Mouse (Mus musculus): ENCODE data around the gene Klf15. TPM values are rescaled to one million over a fixed set of nuclear protein-coding genes. Genes with fewer than 3 reads are reported as not detected.

The Klf15 gene
- polyA plus RNA-seq, 1 experiment from 2014 or later: 18.4 TPM

DNA sequence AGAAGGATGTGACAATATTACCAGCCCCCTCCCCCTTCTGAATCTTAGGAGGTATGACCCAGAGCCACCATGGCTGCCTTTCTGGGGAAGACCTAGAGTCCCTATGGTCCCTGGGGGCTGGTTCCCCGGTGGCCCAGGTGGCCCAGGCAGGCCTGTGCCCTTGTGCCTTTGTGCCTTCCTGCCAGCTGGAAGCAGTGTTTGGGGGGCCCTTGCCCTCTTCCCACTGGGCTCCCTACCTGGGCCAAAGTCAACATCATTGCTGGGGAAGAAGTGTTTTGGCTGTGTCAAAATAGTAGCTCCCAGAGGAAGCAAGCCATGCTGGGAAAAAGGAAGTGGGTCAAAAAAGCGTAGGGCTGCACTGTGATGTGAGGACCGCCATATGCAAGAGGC is 12.0 kb downstream of the Klf15 start:
- H3K4me3 ChIP-seq (replicated peaks): no peak overlapping the region
- no peak overlapping the region for H3K27ac ChIP-seq (replicated peaks)
- no peak overlapping the region for H3K4me2 ChIP-seq
- no peak for ATAC-seq (ENCODE audit: insufficient read depth)
- H3K36me3 ChIP-seq (replicated peaks): no peaks in the 10 kb centered on the region
- no peaks in the 10 kb centered on the region for H3K27me3 ChIP-seq
- H3K4me1 ChIP-seq (replicated peaks): peaks cover 13% of the 10 kb centered on the region; the same call in 1 of the 2 replicates
- no peaks in the 10 kb centered on the region for H3K9me3 ChIP-seq (replicated peaks)
- WGBS (ENCODE audit: insufficient replicate concordance): 63% methylated on average over 3 of the region's 3 CpGs
- no peak overlapping the region for H3K9ac ChIP-seq

- Histone ChIP-seq H3K27me3 (no peaks in the 10 kb centered on the region), H3K27ac (replicated peaks) (0 out of 2 replicates have a peak overlapping the region, but pooled peaks have one; percentile 19), H3K4me2 (no peak overlapping the region), H3K36me3 (replicated peaks) (no peaks in the 10 kb centered on the region), H3K4me1 (replicated peaks) (peaks cover 13% of the 10 kb centered on the region; the same call in 1 of the 2 replicates), H3K9me3 (replicated peaks) (no peaks in the 10 kb centered on the region), H3K9ac (no peak overlapping the region), H3K4me3 (replicated peaks) (no peak overlapping the region)
- no peak for ATAC-seq (ENCODE audit: insufficient read depth)
- WGBS (ENCODE audit: insufficient replicate concordance): 60% methylated on average over 4 of the region's 4 CpGs
Measured at GRCm38 (mm10) chr6:90475176-90475853, 12.9 kb downstream of the Klf15 start.

DNA sequence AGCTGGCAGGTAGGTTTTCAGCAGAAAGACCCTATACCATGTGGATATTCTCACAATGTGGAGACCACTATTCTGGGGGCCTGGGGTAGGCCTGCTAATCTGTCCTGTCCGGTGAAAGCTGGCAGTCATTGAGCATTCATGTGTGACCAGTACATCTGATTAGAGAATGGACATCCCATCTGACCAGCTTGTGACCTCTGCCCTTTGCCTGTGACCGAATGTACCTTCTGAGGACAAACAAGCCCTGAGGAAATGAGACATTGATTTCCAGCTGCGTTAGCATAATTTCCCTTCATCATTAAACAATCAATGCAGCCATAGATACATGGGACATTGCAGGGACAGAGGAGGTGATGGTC is 13.5 kb downstream of the Klf15 start:
- ATAC-seq (ENCODE audit: insufficient read depth): peak; percentile 28; the same call in 1 of the 2 replicates

GRCm38 (mm10) chr6:90476941-90477518 is 14.7 kb downstream of the Klf15 start:
- no peaks in the 10 kb centered on the region for H3K9me3 ChIP-seq (replicated peaks)
- no peaks in the 10 kb centered on the region for H3K27me3 ChIP-seq
- no peak overlapping the region for H3K9ac ChIP-seq
- no peak overlapping the region for H3K4me2 ChIP-seq
- ATAC-seq (ENCODE audit: insufficient read depth): no peak
- 35% methylated on average over 14 of the region's 14 CpGs for whole genome bisulfite sequencing (ENCODE audit: insufficient replicate concordance)
- H3K27ac ChIP-seq (replicated peaks): no peak overlapping the region
- peaks cover 13% of the 10 kb centered on the region; the same call in 1 of the 2 replicates for H3K4me1 ChIP-seq (replicated peaks)
- no peaks in the 10 kb centered on the region for H3K36me3 ChIP-seq (replicated peaks)
- H3K4me3 ChIP-seq (replicated peaks): no peak overlapping the region

More for the DNA sequence above, 13.5 kb downstream of the Klf15 start:
- 0 out of 2 replicates have a peak overlapping the region, but pooled peaks have one; percentile 19 for H3K27ac ChIP-seq (replicated peaks)
- H3K9me3 ChIP-seq (replicated peaks): no peaks in the 10 kb centered on the region
- H3K4me1 ChIP-seq (replicated peaks): peaks cover 13% of the 10 kb centered on the region; the same call in 1 of the 2 replicates
- H3K36me3 ChIP-seq (replicated peaks): no peaks in the 10 kb centered on the region
- no peaks in the 10 kb centered on the region for H3K27me3 ChIP-seq
- no peak overlapping the region for H3K4me2 ChIP-seq
- 48% methylated on average over 3 of the region's 3 CpGs for WGBS (ENCODE audit: insufficient replicate concordance)
- no peak overlapping the region for H3K9ac ChIP-seq
- no peak overlapping the region for H3K4me3 ChIP-seq (replicated peaks)

DNA sequence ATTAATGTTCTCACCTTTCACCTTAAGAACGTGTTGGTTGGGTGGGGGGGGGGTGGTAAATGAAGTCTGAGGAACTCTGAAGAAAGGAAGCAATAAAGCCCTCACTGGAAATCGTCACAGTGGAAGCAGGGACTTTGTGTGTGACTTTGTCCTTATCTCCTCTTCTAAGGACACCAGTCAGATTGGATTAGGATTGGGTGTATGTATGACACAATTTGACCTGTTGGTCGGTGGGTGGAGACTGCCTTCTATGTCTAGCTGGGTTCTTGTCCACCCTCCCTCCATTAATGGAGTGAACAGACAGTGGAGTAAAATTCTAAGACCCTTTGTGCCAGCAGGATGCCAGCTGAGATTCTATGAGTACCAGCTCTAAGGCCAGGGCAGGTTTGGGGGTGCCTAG is 21.9 kb downstream of the Klf15 start:
- H3K36me3 ChIP-seq (replicated peaks): no peaks in the 10 kb centered on the region
- H3K4me1 ChIP-seq (replicated peaks): no peaks in the 10 kb centered on the region
- H3K9ac ChIP-seq: no peak overlapping the region
- H3K27me3 ChIP-seq: no peaks in the 10 kb centered on the region
- no peak overlapping the region for H3K4me2 ChIP-seq
- H3K27ac ChIP-seq (replicated peaks): no peak overlapping the region
- H3K4me3 ChIP-seq (replicated peaks): no peak overlapping the region
- ATAC-seq (ENCODE audit: insufficient read depth): no peak
- WGBS (ENCODE audit: insufficient replicate concordance): 30% methylated on average over 3 of the region's 3 CpGs
- no peaks in the 10 kb centered on the region for H3K9me3 ChIP-seq (replicated peaks)

- H3K9me3 ChIP-seq (replicated peaks): no peaks in the 10 kb centered on the region
- H3K4me1 ChIP-seq (replicated peaks): no peaks in the 10 kb centered on the region
- no peak for ATAC-seq (ENCODE audit: insufficient read depth)
- no peak overlapping the region for H3K4me3 ChIP-seq (replicated peaks)
- no peaks in the 10 kb centered on the region for H3K27me3 ChIP-seq
- no peaks in the 10 kb centered on the region for H3K36me3 ChIP-seq (replicated peaks)
- H3K4me2 ChIP-seq: no peak overlapping the region
- H3K27ac ChIP-seq (replicated peaks): no peak overlapping the region
- WGBS (ENCODE audit: insufficient replicate concordance): 53% methylated on average over 5 of the region's 5 CpGs
- H3K9ac ChIP-seq: no peak overlapping the region
Measured at GRCm38 (mm10) chr6:90484876-90485275, 22.5 kb downstream of the Klf15 start.

DNA sequence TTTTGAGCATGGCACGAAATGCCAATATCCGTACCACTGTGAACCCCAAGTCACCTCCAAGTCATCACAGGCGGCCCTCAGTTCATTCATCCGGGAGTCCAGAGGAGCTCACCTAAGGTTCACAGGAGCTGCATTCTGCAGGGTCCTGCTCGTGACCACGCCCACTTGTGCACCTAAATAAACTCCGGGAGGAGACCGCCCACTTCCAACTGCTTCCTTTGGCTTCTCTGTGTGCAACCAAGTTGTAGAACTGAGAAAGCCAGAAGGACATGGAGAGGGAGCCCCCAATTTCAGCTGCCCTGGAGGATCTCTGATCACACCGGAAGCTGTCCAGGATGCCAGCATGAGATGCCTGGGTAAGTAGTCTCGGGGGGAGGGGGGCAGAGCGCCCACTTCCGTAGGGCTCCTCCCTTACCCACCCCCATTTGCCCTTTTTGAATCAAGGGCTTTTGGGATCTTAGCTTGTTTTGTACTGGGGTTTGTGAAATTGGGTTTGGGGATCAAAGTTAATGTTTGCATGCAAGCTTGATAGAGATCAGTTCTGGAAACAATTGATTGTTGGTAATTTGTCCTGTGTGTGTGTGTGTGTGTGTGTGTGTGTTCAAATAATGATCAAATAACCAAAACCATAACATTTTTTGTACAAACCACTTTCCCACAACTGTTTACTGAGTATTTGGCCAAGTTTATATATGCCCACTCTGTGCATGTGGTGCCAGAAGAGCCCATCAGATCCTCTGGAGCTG is 24.0 kb downstream of the Klf15 start, which contains the start of gene Aldh1l1:
Aldh1l1 (plus strand) TSS at position 252 of the 746 bp plus-strand sequence.
- Histone ChIP-seq H3K4me1 (replicated peaks) (no peaks in the 10 kb centered on the region), H3K27ac (replicated peaks) (no peak within 1 kb of the TSS), H3K9ac (no peak within 1 kb of the TSS), H3K9me3 (replicated peaks) (no peaks in the 10 kb centered on the region), H3K27me3 (no peaks in the 10 kb centered on the region), H3K4me3 (replicated peaks) (no peak within 1 kb of the TSS), H3K36me3 (replicated peaks) (no peaks in the 10 kb centered on the region), H3K4me2 (no peak within 1 kb of the TSS)
- ATAC-seq (ENCODE audit: insufficient read depth): no peak
- WGBS (ENCODE audit: insufficient replicate concordance): 62% methylated on average over 12 of the region's 12 CpGs

- ATAC-seq (ENCODE audit: insufficient read depth): no peak
- Histone ChIP-seq H3K4me1 (replicated peaks) (no peaks in the 10 kb centered on the region), H3K4me2 (no peak overlapping the region), H3K27ac (replicated peaks) (no peak overlapping the region), H3K27me3 (no peaks in the 10 kb centered on the region), H3K36me3 (replicated peaks) (no peaks in the 10 kb centered on the region), H3K9ac (no peak overlapping the region), H3K9me3 (replicated peaks) (no peaks in the 10 kb centered on the region), H3K4me3 (replicated peaks) (no peak overlapping the region)
- 51% methylated on average over 1 of the region's 1 CpGs for WGBS (ENCODE audit: insufficient replicate concordance)
Measured at GRCm38 (mm10) chr6:90487531-90487930, 25.2 kb downstream of the Klf15 start.

DNA sequence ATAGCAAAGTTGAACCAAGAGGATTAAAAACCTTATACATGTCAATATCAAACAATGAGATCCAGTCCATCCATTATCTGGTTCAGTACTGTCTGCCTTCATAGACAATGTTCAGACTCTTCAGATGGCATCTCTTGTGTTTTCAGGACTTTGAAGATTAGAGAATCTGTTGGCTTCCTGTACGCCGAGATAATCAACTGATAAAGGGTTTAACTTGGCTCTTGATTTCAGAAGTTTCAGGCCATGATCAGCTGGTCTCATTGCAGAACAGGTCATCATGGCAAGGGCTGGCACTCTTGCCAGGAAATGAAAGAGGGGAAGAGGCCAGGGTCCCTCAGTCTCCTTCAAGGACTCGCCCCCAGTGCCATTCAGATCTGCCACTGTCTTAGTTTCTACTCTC is 27.2 kb downstream of the Klf15 start:
- Histone ChIP-seq H3K4me1 (replicated peaks) (peaks cover 3% of the 10 kb centered on the region; the same call in 1 of the 2 replicates), H3K36me3 (replicated peaks) (no peaks in the 10 kb centered on the region), H3K9ac (no peak overlapping the region), H3K9me3 (replicated peaks) (no peaks in the 10 kb centered on the region), H3K4me3 (replicated peaks) (no peak overlapping the region), H3K27ac (replicated peaks) (no peak overlapping the region), H3K27me3 (no peaks in the 10 kb centered on the region), H3K4me2 (no peak overlapping the region)
- WGBS (ENCODE audit: insufficient replicate concordance): 57% methylated on average over 3 of the region's 3 CpGs
- ATAC-seq (ENCODE audit: insufficient read depth): no peak

DNA sequence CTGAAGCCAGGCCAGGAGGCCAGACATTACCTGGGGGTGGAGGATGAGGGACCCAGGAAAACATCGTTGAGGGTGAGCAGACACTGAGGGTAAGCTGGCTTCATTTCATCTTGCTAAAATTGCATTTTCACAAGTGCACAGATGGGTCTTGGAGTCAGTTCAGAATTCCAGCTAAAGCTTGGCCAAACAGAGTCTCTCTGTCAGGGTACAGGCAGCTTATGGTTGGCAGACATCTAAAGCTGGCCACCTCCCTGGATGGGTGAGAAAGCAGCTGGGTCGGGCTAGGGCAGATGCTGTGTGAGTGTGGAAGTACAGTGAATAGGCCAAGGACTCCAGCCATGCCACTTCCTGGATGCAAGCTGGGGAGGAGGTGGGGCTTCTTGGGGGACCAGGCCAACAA is 28.6 kb downstream of the Klf15 start:
- H3K4me2 ChIP-seq: no peak overlapping the region
- H3K9ac ChIP-seq: no peak overlapping the region
- H3K27ac ChIP-seq (replicated peaks): no peak overlapping the region
- no peaks in the 10 kb centered on the region for H3K27me3 ChIP-seq
- WGBS (ENCODE audit: insufficient replicate concordance): 49% methylated on average over 2 of the region's 2 CpGs
- H3K36me3 ChIP-seq (replicated peaks): no peaks in the 10 kb centered on the region
- H3K4me1 ChIP-seq (replicated peaks): peaks cover 3% of the 10 kb centered on the region; the same call in 1 of the 2 replicates
- no peaks in the 10 kb centered on the region for H3K9me3 ChIP-seq (replicated peaks)
- H3K4me3 ChIP-seq (replicated peaks): no peak overlapping the region
- ATAC-seq (ENCODE audit: insufficient read depth): no peak
